Mouse (Mus musculus): ENCODE results near the gene Os9.

DNA sequence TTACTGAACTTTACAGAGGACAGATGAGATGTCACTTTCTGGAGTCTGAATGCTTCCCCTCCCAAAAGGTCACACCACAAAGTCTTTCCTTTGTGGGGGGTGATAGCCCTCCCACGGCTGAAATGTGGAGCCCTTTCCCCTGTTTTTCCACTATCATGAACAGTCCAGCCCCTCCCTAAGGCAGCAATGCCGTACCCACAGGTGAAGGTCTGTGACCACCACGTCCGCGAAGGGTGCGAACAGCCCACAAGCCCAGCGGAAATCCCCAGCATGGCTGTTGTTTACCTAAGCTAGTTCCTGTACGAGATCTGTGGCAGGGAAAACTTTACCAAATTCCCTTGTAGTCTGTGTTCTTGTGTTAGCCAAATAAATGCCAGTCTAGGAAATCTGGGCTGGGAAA is 20.6 kb upstream of the Os9 start:
- TF ChIP-seq CTCF (IDR thresholded peaks at IDR 0.05; ENCODE audit: insufficient read depth, low read length) (no peak), POLR2A (IDR thresholded peaks at IDR 0.05; ENCODE audit: borderline replicate concordance, extremely low read depth, low read depth, low read length) (no peak)

Measured in lung, adult 2 months (tissue).